Mouse (Mus musculus) cerebellum, adult 2 months (tissue): ENCODE data around the gene Pnmt. TPM values are rescaled to one million over a fixed set of nuclear protein-coding genes. Genes with fewer than 3 reads are reported as not detected.

Source experiments
- DNase-seq, 2 experiments: peaks; one replicate each; pipeline ENCODE4 v3.0.0; 2021
- H3K27ac ChIP-seq: fragments of 200-500 bp; 2 replicates; pipeline ENCODE4 v1.5.1; 2012; ENCODE audit warnings: low read length, control low read depth, inconsistent platforms; ENCODE audit not compliant: insufficient read depth
- H3K27me3 ChIP-seq: fragments of 200-500 bp; 2 replicates; pipeline ENCODE4 v1.6.1; 2012; ENCODE audit warnings: inconsistent platforms, mild to moderate bottlenecking, low read length, moderate library complexity; ENCODE audit not compliant: control insufficient read depth, insufficient read depth
- H3K4me1 ChIP-seq: fragments of 200-500 bp; 2 replicates; pipeline ENCODE4 v1.6.1; 2011; ENCODE audit warnings: low read length; ENCODE audit not compliant: control insufficient read depth, insufficient read depth
- H3K4me3 ChIP-seq: fragments of 200-500 bp; replicated peaks from 2 replicates; pipeline ENCODE3; 2011; ENCODE audit warnings: mild to moderate bottlenecking, low read depth, low read length, control low read depth; ENCODE audit not compliant: insufficient read depth
- CTCF ChIP-seq: fragments of 200-500 bp; IDR thresholded peaks from 2 replicates; pipeline ENCODE4 v1.5.1; 2011; ENCODE audit warnings: low read depth, mild to moderate bottlenecking, control low read depth, low read length, moderate library complexity, borderline replicate concordance; ENCODE audit not compliant: insufficient read depth
- POLR2A ChIP-seq: fragments of 200-500 bp; IDR thresholded peaks from 2 replicates; pipeline ENCODE4 v1.6.1; 2011; ENCODE audit warnings: low read length, control low read depth, borderline replicate concordance; ENCODE audit not compliant: insufficient read depth
- WGBS: fragments of 180-500 bp; shearing (Covaris S2); methylation state at CpG from one replicate; pipeline ENCODE4 v1.1.7; 2018; 5-methylcytosine and 5-hydroxymethylcytosine counted together
- polyA plus RNA-seq: library from polyadenylated mRNA; depleted of rRNA; stranded (reverse); fragments of >200 nt; gene quantifications from 2 replicates; pipeline ENCODE4 v1.2.3, GENCODE M21; 2012

The Pnmt gene
- polyA plus RNA-seq, 1 experiment = 0.26 TPM

GRCm38 (mm10) chr11:98345253-98345652, 41.0 kb upstream of the Pnmt start:
- no peak overlapping the region for H3K4me3 ChIP-seq
- no peak overlapping the region for H3K27ac ChIP-seq
- H3K27me3 ChIP-seq = no peaks in the 10 kb centered on the region
- WGBS = under 1% methylated on average over 14 of the region's 14 CpGs
- peak; percentile 85 to 95 for DNase-seq
- TF ChIP-seq POLR2A (no peak), CTCF (peak; percentile 92)
- H3K4me1 ChIP-seq = peaks cover 17% of the 10 kb centered on the region

- 45% methylated on average over 9 of the region's 9 CpGs for WGBS
Observed at GRCm38 (mm10) chr11:98346168-98346567, 40.1 kb upstream of the Pnmt start.

GRCm38 (mm10) chr11:98347385-98348082, 38.7 kb upstream of the Pnmt start:
- H3K27me3 ChIP-seq = no peaks in the 10 kb centered on the region
- peak overlapping the region; percentile 81 for H3K4me3 ChIP-seq
- H3K4me1 ChIP-seq = peaks cover 17% of the 10 kb centered on the region
- WGBS = 5% methylated on average over 12 of the region's 12 CpGs
- peak; percentile 57 to 66 for DNase-seq
- TF ChIP-seq CTCF (no peak), POLR2A (no peak)
- H3K27ac ChIP-seq = no peak overlapping the region

More at GRCm38 (mm10) chr11:98346168-98346567, 40.1 kb upstream of the Pnmt start:
- Histone ChIP-seq H3K4me3 (no peak overlapping the region), H3K27me3 (no peaks in the 10 kb centered on the region), H3K27ac (no peak overlapping the region), H3K4me1 (peaks cover 17% of the 10 kb centered on the region)
- TF ChIP-seq CTCF (no peak), POLR2A (no peak)
- DNase-seq = no peak

GRCm38 (mm10) chr11:98348083-98348961, 37.9 kb upstream of the Pnmt start, which contains the start of gene Ppp1r1b:
Gene Ppp1r1b (plus strand): TSS chr11:98348404.
- WGBS = under 1% methylated on average over 55 of the region's 55 CpGs
- peak within 1 kb of the TSS; percentile 22 for H3K27ac ChIP-seq
- no peaks in the 10 kb centered on the region for H3K27me3 ChIP-seq
- peak within 1 kb of the TSS; percentile 81 for H3K4me3 ChIP-seq
- H3K4me1 ChIP-seq = peaks cover 14% of the 10 kb centered on the region
- TF ChIP-seq CTCF (no peak), POLR2A (no peak)
- peak; percentile 82 to 83 for DNase-seq

- WGBS = 26% methylated on average over 9 of the region's 9 CpGs
- H3K27me3 ChIP-seq = no peaks in the 10 kb centered on the region
- H3K27ac ChIP-seq = no peak overlapping the region
- H3K4me1 ChIP-seq = peaks cover 14% of the 10 kb centered on the region
- TF ChIP-seq CTCF = no peak
- no peak for TF ChIP-seq POLR2A
- DNase-seq = no peak
- H3K4me3 ChIP-seq = peak overlapping the region; percentile 81
Observed at GRCm38 (mm10) chr11:98349308-98349707, 36.9 kb upstream of the Pnmt start.

- Histone ChIP-seq H3K27ac (no peak overlapping the region), H3K4me1 (peaks cover 6% of the 10 kb centered on the region), H3K27me3 (no peaks in the 10 kb centered on the region), H3K4me3 (no peak overlapping the region)
- WGBS = 75% methylated on average over 18 of the region's 18 CpGs
- no peak for DNase-seq
- TF ChIP-seq POLR2A (no peak), CTCF (no peak)
Observed at GRCm38 (mm10) chr11:98352272-98352990, 33.8 kb upstream of the Pnmt start.

GRCm38 (mm10) chr11:98353651-98354211, 32.5 kb upstream of the Pnmt start:
- TF ChIP-seq POLR2A = no peak
- TF ChIP-seq CTCF = no peak
- 47% methylated on average over 8 of the region's 8 CpGs for WGBS
- Histone ChIP-seq H3K4me3 (no peak overlapping the region), H3K4me1 (no peaks in the 10 kb centered on the region; the same call in none of the 2 replicates), H3K27ac (no peak overlapping the region), H3K27me3 (no peaks in the 10 kb centered on the region)
- no peak for DNase-seq

GRCm38 (mm10) chr11:98354445-98354844, 31.8 kb upstream of the Pnmt start:
- Histone ChIP-seq H3K4me1 (peaks cover 3% of the 10 kb centered on the region; the same call in 1 of the 2 replicates), H3K27me3 (no peaks in the 10 kb centered on the region), H3K4me3 (no peak overlapping the region), H3K27ac (no peak overlapping the region)
- no peak for DNase-seq
- WGBS = 73% methylated on average over 14 of the region's 14 CpGs
- TF ChIP-seq CTCF (no peak), POLR2A (no peak)
